Mouse (Mus musculus): Measurements from ENCODE around the gene Wfikkn1. TPM values are rescaled to one million over a fixed set of nuclear protein-coding genes. Genes with fewer than 3 reads are reported as not detected.
A peak's percentile ranks its signal among the peaks of the same experiment; 100 is the strongest.

Wfikkn1 gene
- polyA plus RNA-seq, 1 experiment from 2014 or later, result 0.35 TPM

GRCm38 (mm10) chr17:25835816-25836215 is 44.8 kb downstream of the Wfikkn1 start:
- H3K4me1 ChIP-seq (replicated peaks), result peaks cover 87% of the 10 kb centered on the region
- no peak for ATAC-seq (ENCODE audit: insufficient read depth)

DNA sequence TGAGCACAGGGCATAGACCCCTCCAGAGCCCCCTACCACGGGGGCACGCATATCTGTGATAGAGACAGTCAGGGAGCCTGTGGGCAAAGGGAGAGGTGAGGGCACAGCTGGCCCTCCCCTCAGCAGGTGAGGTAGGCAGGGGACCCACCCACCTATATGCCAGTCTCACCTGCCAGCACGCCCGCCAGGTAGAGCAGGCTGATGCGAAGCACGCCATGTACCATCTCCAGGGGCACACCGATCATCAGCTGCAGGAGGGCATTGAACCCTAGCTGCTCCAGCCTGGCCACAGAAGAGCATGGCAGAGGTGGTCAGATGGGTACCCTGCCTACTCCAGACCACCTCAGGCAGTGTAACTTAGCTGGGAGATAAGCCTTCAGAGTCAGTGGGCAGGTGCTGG is 45.4 kb downstream of the Wfikkn1 start:
- Histone ChIP-seq H3K36me3 (replicated peaks) (peaks cover 49% of the 10 kb centered on the region), H3K4me2 (peak overlapping the region; percentile 92), H3K4me1 (replicated peaks) (peaks cover 89% of the 10 kb centered on the region), H3K9me3 (replicated peaks) (no peaks in the 10 kb centered on the region), H3K4me3 (replicated peaks) (no peak overlapping the region; the same call in 1 of the 2 replicates), H3K9ac (no peak overlapping the region), H3K27me3 (no peaks in the 10 kb centered on the region), H3K27ac (replicated peaks) (no peak overlapping the region)
- 88% methylated on average over 7 of the region's 7 CpGs for whole genome bisulfite sequencing (ENCODE audit: insufficient replicate concordance)
- ATAC-seq (ENCODE audit: insufficient read depth), result no peak

More at GRCm38 (mm10) chr17:25835816-25836215, 44.8 kb downstream of the Wfikkn1 start:
- Histone ChIP-seq H3K9ac (no peak overlapping the region), H3K4me3 (replicated peaks) (no peak overlapping the region), H3K27ac (replicated peaks) (no peak overlapping the region), H3K27me3 (no peaks in the 10 kb centered on the region), H3K9me3 (replicated peaks) (no peaks in the 10 kb centered on the region), H3K36me3 (replicated peaks) (peaks cover 49% of the 10 kb centered on the region), H3K4me2 (no peak overlapping the region)
- 89% methylated on average over 16 of the region's 16 CpGs for WGBS (ENCODE audit: insufficient replicate concordance)

- 67% methylated on average over 12 of the region's 12 CpGs for WGBS (ENCODE audit: insufficient replicate concordance)
- H3K36me3 ChIP-seq (replicated peaks), result peaks cover 49% of the 10 kb centered on the region
- H3K4me3 ChIP-seq (replicated peaks), result peak overlapping the region; percentile 72
- no peak for ATAC-seq (ENCODE audit: insufficient read depth)
- peak overlapping the region; percentile 71; the same call in 1 of the 2 replicates for H3K9ac ChIP-seq
- peaks cover 90% of the 10 kb centered on the region for H3K4me1 ChIP-seq (replicated peaks)
- 0 out of 2 replicates have a peak overlapping the region, but pooled peaks have one; percentile 90 for H3K27ac ChIP-seq (replicated peaks)
- peak overlapping the region; percentile 92 for H3K4me2 ChIP-seq
- no peaks in the 10 kb centered on the region for H3K27me3 ChIP-seq
- no peaks in the 10 kb centered on the region for H3K9me3 ChIP-seq (replicated peaks)
Measured at GRCm38 (mm10) chr17:25834595-25835222, 45.9 kb downstream of the Wfikkn1 start.

- H3K36me3 ChIP-seq (replicated peaks), result peaks cover 46% of the 10 kb centered on the region
- WGBS (ENCODE audit: insufficient replicate concordance), result 33% methylated on average over 6 of the region's 6 CpGs
Measured at GRCm38 (mm10) chr17:25833961-25834594, 46.6 kb downstream of the Wfikkn1 start.

GRCm38 (mm10) chr17:25833291-25833663 is 47.4 kb downstream of the Wfikkn1 start, which contains the start of gene Stub1:
Gene Stub1, minus strand, starts transcription at chr17:25833404.
- 0% methylated on average over 24 of the region's 24 CpGs for WGBS (ENCODE audit: insufficient replicate concordance)
- peak within 1 kb of the TSS; percentile 92 for H3K4me2 ChIP-seq
- peak within 1 kb of the TSS; percentile 72 for H3K4me3 ChIP-seq (replicated peaks)
- no peaks in the 10 kb centered on the region for H3K27me3 ChIP-seq
- peaks cover 41% of the 10 kb centered on the region for H3K36me3 ChIP-seq (replicated peaks)
- no peaks in the 10 kb centered on the region for H3K9me3 ChIP-seq (replicated peaks)
- peak; percentile 59 for ATAC-seq (ENCODE audit: insufficient read depth)
- H3K27ac ChIP-seq (replicated peaks), result peak within 1 kb of the TSS; percentile 90
- H3K9ac ChIP-seq, result peak within 1 kb of the TSS; percentile 79
- H3K4me1 ChIP-seq (replicated peaks), result peaks cover 95% of the 10 kb centered on the region

More at GRCm38 (mm10) chr17:25833961-25834594, 46.6 kb downstream of the Wfikkn1 start:
- peak overlapping the region; percentile 72 for H3K4me3 ChIP-seq (replicated peaks)
- H3K4me2 ChIP-seq, result peak overlapping the region; percentile 92
- no peak for ATAC-seq (ENCODE audit: insufficient read depth)
- no peaks in the 10 kb centered on the region for H3K27me3 ChIP-seq
- peaks cover 91% of the 10 kb centered on the region for H3K4me1 ChIP-seq (replicated peaks)
- H3K9ac ChIP-seq, result peak overlapping the region; percentile 71
- H3K9me3 ChIP-seq (replicated peaks), result no peaks in the 10 kb centered on the region
- H3K27ac ChIP-seq (replicated peaks), result peak overlapping the region; percentile 90

GRCm38 (mm10) chr17:25832436-25833290 is 48.0 kb downstream of the Wfikkn1 start:
- Histone ChIP-seq H3K4me2 (peak overlapping the region; percentile 92), H3K9ac (peak overlapping the region; percentile 79), H3K27ac (replicated peaks) (peak overlapping the region; percentile 90), H3K27me3 (no peaks in the 10 kb centered on the region), H3K9me3 (replicated peaks) (no peaks in the 10 kb centered on the region), H3K4me1 (replicated peaks) (peaks cover 92% of the 10 kb centered on the region), H3K36me3 (replicated peaks) (peaks cover 41% of the 10 kb centered on the region), H3K4me3 (replicated peaks) (peak overlapping the region; percentile 72)
- ATAC-seq (ENCODE audit: insufficient read depth), result peak; percentile 87
- WGBS (ENCODE audit: insufficient replicate concordance), result 0% methylated on average over 75 of the region's 77 CpGs

GRCm38 (mm10) chr17:25831451-25832281 is 49.0 kb downstream of the Wfikkn1 start:
- H3K36me3 ChIP-seq (replicated peaks), result peaks cover 46% of the 10 kb centered on the region
- H3K4me3 ChIP-seq (replicated peaks), result peak overlapping the region; percentile 72
- peak overlapping the region; percentile 92 for H3K4me2 ChIP-seq
- peak overlapping the region; percentile 90 for H3K27ac ChIP-seq (replicated peaks)
- peaks cover 82% of the 10 kb centered on the region for H3K4me1 ChIP-seq (replicated peaks)
- peak overlapping the region; percentile 79 for H3K9ac ChIP-seq
- no peaks in the 10 kb centered on the region for H3K9me3 ChIP-seq (replicated peaks)
- H3K27me3 ChIP-seq, result no peaks in the 10 kb centered on the region
- 41% methylated on average over 21 of the region's 21 CpGs for WGBS (ENCODE audit: insufficient replicate concordance)
- no peak for ATAC-seq (ENCODE audit: insufficient read depth)

DNA sequence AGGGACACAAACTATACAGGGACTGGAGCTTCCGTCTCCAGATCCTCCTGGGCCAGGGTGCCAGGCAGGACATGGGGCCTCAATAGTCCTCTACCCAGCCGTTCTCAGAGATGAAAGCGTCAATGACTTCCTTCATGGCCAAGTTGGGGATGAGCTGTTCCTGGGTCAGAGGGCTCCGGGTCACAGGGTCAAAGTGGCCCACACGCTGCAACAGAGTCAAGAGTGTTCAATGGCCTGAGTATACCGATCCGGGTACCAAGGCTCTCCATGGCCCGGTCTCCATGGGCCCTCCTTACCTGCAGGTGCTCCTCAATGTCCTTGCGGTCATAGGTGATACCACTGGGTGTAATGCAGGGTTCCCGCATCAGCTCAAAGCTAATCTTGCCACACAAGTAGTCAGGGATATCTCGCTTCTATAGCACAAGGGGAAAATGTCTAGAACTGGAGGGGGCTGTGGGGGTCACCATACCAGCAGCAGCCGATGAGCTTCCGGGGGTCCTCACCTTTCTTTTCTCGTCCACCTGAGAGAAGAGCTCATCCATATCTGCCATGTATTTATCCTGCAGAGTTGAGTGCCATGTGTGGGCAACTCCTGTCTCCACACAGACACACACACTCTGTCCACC is 49.7 kb downstream of the Wfikkn1 start:
- Histone ChIP-seq H3K9me3 (replicated peaks) (no peaks in the 10 kb centered on the region), H3K27me3 (no peaks in the 10 kb centered on the region), H3K4me2 (peak overlapping the region; percentile 92), H3K9ac (no peak overlapping the region), H3K4me1 (replicated peaks) (peaks cover 75% of the 10 kb centered on the region), H3K36me3 (replicated peaks) (peaks cover 53% of the 10 kb centered on the region), H3K4me3 (replicated peaks) (peak overlapping the region; percentile 72), H3K27ac (replicated peaks) (peak overlapping the region; percentile 90; the same call in 1 of the 2 replicates)
- 80% methylated on average over 14 of the region's 14 CpGs for WGBS (ENCODE audit: insufficient replicate concordance)
- no peak for ATAC-seq (ENCODE audit: insufficient read depth)

GRCm38 (mm10) chr17:25830200-25830753 is 50.4 kb downstream of the Wfikkn1 start:
- H3K9ac ChIP-seq, result no peak overlapping the region
- H3K27me3 ChIP-seq, result no peaks in the 10 kb centered on the region
- ATAC-seq (ENCODE audit: insufficient read depth), result no peak
- peak overlapping the region; percentile 81 for H3K4me2 ChIP-seq
- peaks cover 72% of the 10 kb centered on the region for H3K4me1 ChIP-seq (replicated peaks)
- WGBS (ENCODE audit: insufficient replicate concordance), result 70% methylated on average over 4 of the region's 4 CpGs
- H3K9me3 ChIP-seq (replicated peaks), result no peaks in the 10 kb centered on the region
- H3K36me3 ChIP-seq (replicated peaks), result peaks cover 57% of the 10 kb centered on the region
- peak overlapping the region; percentile 65; the same call in 1 of the 2 replicates for H3K4me3 ChIP-seq (replicated peaks)
- 0 out of 2 replicates have a peak overlapping the region, but pooled peaks have one; percentile 69 for H3K27ac ChIP-seq (replicated peaks)

Measured in liver, embryonic 15.5 days (tissue).